8 mouse cellular contexts compared by ENCODE assay signal in genomic region chr9:111117126-111117642, GRCm38 (mm10). TPM values are rescaled to one million over a fixed set of nuclear protein-coding genes. Genes with fewer than 3 reads are reported as not detected.
DNase-seq lines count a peak whose midpoint lies in the region; ATAC-seq and TF ChIP-seq lines count a peak whose summit lies in the region.

Gene Lrrfip2 (plus strand): TSS chr9:111117592.

- no peaks in the 10 kb centered on the region for H3K36me3 ChIP-seq in ES-E14 (ENCODE audit: control insufficient read depth, insufficient read depth, low read length, poor library complexity, severe bottlenecking)
- no peaks in the 10 kb centered on the region for H3K36me3 ChIP-seq in limb, embryonic 11.5 days (ENCODE audit: control insufficient read depth, insufficient read depth, low read length)
- H3K36me3 ChIP-seq in neural tube, embryonic 14.5 days (ENCODE audit: control insufficient read depth, insufficient read depth, low read length), result no peaks in the 10 kb centered on the region

- no peak for TF ChIP-seq POLR2A in embryonic fibroblast, embryonic 13.5 days (IDR thresholded peaks at IDR 0.05; ENCODE audit: low read depth, low read length)

- H3K27ac ChIP-seq in ES-E14 (ENCODE audit: insufficient read depth, low read depth, low read length, poor library complexity, severe bottlenecking), result no peak within 1 kb of the TSS; the same call in 1 of the 2 replicates
- peak within 1 kb of the TSS; percentile 93 for H3K27ac ChIP-seq in embryonic fibroblast, embryonic 13.5 days (ENCODE audit: insufficient read depth, low read length)
- peak within 1 kb of the TSS; percentile 25; the same call in 1 of the 2 replicates for H3K27ac ChIP-seq in limb, embryonic 11.5 days (replicated peaks; ENCODE audit: low read depth, low read length)
- H3K27ac ChIP-seq in neural tube, embryonic 14.5 days (ENCODE audit: low read depth, low read length), result peak within 1 kb of the TSS; percentile 73

- no peaks in the 10 kb centered on the region for H3K9me3 ChIP-seq in ES-E14 (ENCODE audit: control insufficient read depth, insufficient read depth, low read depth, low read length)
- no peaks in the 10 kb centered on the region for H3K9me3 ChIP-seq in limb, embryonic 11.5 days (ENCODE audit: control insufficient read depth, low read length)
- no peaks in the 10 kb centered on the region for H3K9me3 ChIP-seq in neural tube, embryonic 14.5 days (ENCODE audit: control insufficient read depth, low read length)

- peak within 1 kb of the TSS; percentile 91 to 95 for H3K4me3 ChIP-seq in ES-E14 (ENCODE audit: insufficient read depth in 1 of 2, low read depth in 1 of 2, low read length in 2 of 2, poor library complexity in 1 of 2, severe bottlenecking in 1 of 2)
- H3K4me3 ChIP-seq in embryonic fibroblast, embryonic 13.5 days (ENCODE audit: insufficient read depth, low read length), result peak within 1 kb of the TSS; percentile 70
- peak within 1 kb of the TSS; percentile 94 for H3K4me3 ChIP-seq in limb, embryonic 11.5 days (ENCODE audit: low read depth, low read length)
- H3K4me3 ChIP-seq in neural tube, embryonic 14.5 days (ENCODE audit: low read depth, low read length), result peak within 1 kb of the TSS; percentile 96

- H3K9ac ChIP-seq in ES-E14 (ENCODE audit: insufficient read depth, low read depth, low read length, poor library complexity, severe bottlenecking), result peak within 1 kb of the TSS; percentile 85
- peak within 1 kb of the TSS; percentile 82 for H3K9ac ChIP-seq in limb, embryonic 11.5 days (ENCODE audit: low read length)
- peak within 1 kb of the TSS; percentile 81 for H3K9ac ChIP-seq in neural tube, embryonic 14.5 days (replicated peaks; ENCODE audit: low read depth, low read length)

- in situ Hi-C loops in ES-E14 (cut with MboI; ENCODE audit: low sequenced_read_pairs in 2 of 2, unreplicated experiment in 2 of 2), result no loop called here

- H3K27me3 ChIP-seq in limb, embryonic 11.5 days (ENCODE audit: control insufficient read depth, insufficient read depth, low read length), result no peaks in the 10 kb centered on the region
- no peaks in the 10 kb centered on the region for H3K27me3 ChIP-seq in neural tube, embryonic 14.5 days (ENCODE audit: control insufficient read depth, insufficient read depth, low read length)

- peaks cover 0 to 3% of the 10 kb centered on the region in 2 experiments; a peak in 1 of 4 replicates for H3K4me1 ChIP-seq in ES-E14 (ENCODE audit: control insufficient read depth in 2 of 2, insufficient read depth in 2 of 2, low read length in 2 of 2, poor library complexity in 1 of 2)
- 0 out of 2 replicates have a peak, but pooled peaks cover 2% of the 10 kb centered on the region for H3K4me1 ChIP-seq in embryonic fibroblast, embryonic 13.5 days (ENCODE audit: control insufficient read depth, insufficient read depth, low read length)
- H3K4me1 ChIP-seq in limb, embryonic 11.5 days (ENCODE audit: control insufficient read depth, insufficient read depth, low read length), result no peaks in the 10 kb centered on the region
- peaks cover 13% of the 10 kb centered on the region for H3K4me1 ChIP-seq in neural tube, embryonic 14.5 days (ENCODE audit: control insufficient read depth, insufficient read depth, low read length)

- TF ChIP-seq CTCF in embryonic fibroblast, embryonic 13.5 days (IDR thresholded peaks at IDR 0.05; ENCODE audit: borderline replicate concordance, insufficient read depth, low read length), result no peak

- intact Hi-C loops in heart, postnatal 14 days (cut with DNase I), result loop anchor here (5.0 kb wide), 2 partner anchors 35 to 95 kb away; no protein-coding TSS in a partner anchor

- 34% methylated on average over 14 of the region's 14 CpGs for WGBS in limb, embryonic 11.5 days
- 39% methylated on average over 14 of the region's 14 CpGs for WGBS in neural tube, embryonic 14.5 days

- no peak for DNase-seq in frontal cortex, adult 2 months (ENCODE audit: extremely low spot score in 1 of 2, low spot score in 1 of 2)
- no peak for DNase-seq in frontal cortex, postnatal 36 days (ENCODE audit: low spot score in 2 of 2)
- no peak for DNase-seq in ES-E14 (ENCODE audit: low read depth, low spot score)
- no peak for DNase-seq in heart, postnatal 14 days
- no peak for DNase-seq in limb, embryonic 11.5 days (ENCODE audit: low spot score)
- DNase-seq in frontal cortex, postnatal 10 days (ENCODE audit: low spot score in 2 of 2), result no peak

- H3K4me2 ChIP-seq in limb, embryonic 11.5 days (ENCODE audit: low read depth, severe bottlenecking), result peak within 1 kb of the TSS; percentile 76
- H3K4me2 ChIP-seq in neural tube, embryonic 14.5 days (ENCODE audit: low read depth, low read length), result peak within 1 kb of the TSS; percentile 85

- no peak for ATAC-seq in limb, embryonic 11.5 days (ENCODE audit: insufficient number of reproducible peaks, low FRiP score, low TSS enrichment, low read depth)
- 0 out of 2 replicates have a peak, but pooled peaks have one; percentile 42 for ATAC-seq in neural tube, embryonic 14.5 days (ENCODE audit: low read depth)

TF ChIP-seq in ES-E14, 5 proteins besides CTCF, POLR2A, EP300 and RAD21:
- TF ChIP-seq HCFC1 (IDR thresholded peaks at IDR 0.05; ENCODE audit: borderline replicate concordance, insufficient read depth, low read length), result no peak
- TF ChIP-seq ZNF384 (IDR thresholded peaks at IDR 0.05; ENCODE audit: low read depth, low read length), result no peak
- TF ChIP-seq CHD2 (IDR thresholded peaks at IDR 0.05; ENCODE audit: low read depth, low read length), result no peak
- TF ChIP-seq ZC3H11A (IDR thresholded peaks at IDR 0.05; ENCODE audit: borderline replicate concordance, low read depth, low read length), result no peak
- TF ChIP-seq MAFK (IDR thresholded peaks at IDR 0.05; ENCODE audit: insufficient read depth, low read depth, low read length), result no peak

RNA-seq across cellular contexts. Expression of gene Lrrfip2, which starts in this region (rescaled TPM):
- 45.6 and 52.0 TPM in 2 replicates for polyA plus RNA-seq in frontal cortex, adult 2 months (2012; rRNA removed)
- 25.5 and 33.0 TPM in 2 replicates for total RNA-seq in ES-E14 (2012; rRNA removed)
- 39.2 and 41.3 TPM in 2 replicates for polyA plus RNA-seq in embryonic fibroblast, embryonic 13.5 days (2011; ENCODE audit: insufficient read length, low read depth, missing spikeins)
- total RNA-seq in heart, postnatal 14 days (2021), result 10 to 100 TPM; 85.8 to 86.9 TPM
- polyA plus RNA-seq in limb, embryonic 11.5 days (2014; fragmentation: Nextera tagmentation; extraction: Ambion mirVana), result 43.9 and 45.5 TPM in 2 replicates
- polyA plus RNA-seq in neural tube, embryonic 14.5 days (2014; fragmentation: Nextera tagmentation; extraction: Ambion mirVana), result 42.5 and 51.8 TPM in 2 replicates
